Mouse (Mus musculus): ENCODE results near the gene Msi2. TPM values are rescaled to one million over a fixed set of nuclear protein-coding genes. Genes with fewer than 3 reads are reported as not detected.

Msi2 gene
- total and polyA plus RNA-seq, 2 experiments from 2014 or later, result 22.1 to 94.6 TPM

GRCm38 (mm10) chr11:88447350-88447749, 271.0 kb downstream of the Msi2 start:
- Histone ChIP-seq H3K36me3 (replicated peaks; ENCODE audit: control insufficient read depth, insufficient read depth, low read length) (peaks cover 9% of the 10 kb centered on the region), H3K9me3 (replicated peaks; ENCODE audit: control insufficient read depth, low read length) (no peaks in the 10 kb centered on the region), H3K27me3 (ENCODE audit: control insufficient read depth, insufficient read depth, low read length) (no peaks in the 10 kb centered on the region), H3K4me3 (ENCODE audit: low read depth, low read length) (no peak overlapping the region), H3K9ac (replicated peaks; ENCODE audit: low read depth, low read length) (no peak overlapping the region), H3K27ac (ENCODE audit: low read depth) (no peak overlapping the region), H3K4me1 (ENCODE audit: control insufficient read depth, insufficient read depth) (peaks cover 41% of the 10 kb centered on the region), H3K4me2 (ENCODE audit: low read depth, low read length) (no peak overlapping the region)
- TF ChIP-seq CTCF (IDR thresholded peaks at IDR 0.05; ENCODE audit: low read depth), result no peak
- no peak for TF ChIP-seq EP300 (IDR thresholded peaks at IDR 0.05; ENCODE audit: low read depth)
- 78% methylated on average over 11 of the region's 11 CpGs for WGBS
- DNase-seq (ENCODE audit: low spot score) (no peak), ATAC-seq (ENCODE audit: insufficient read depth, low read depth) (no peak)

GRCm38 (mm10) chr11:88443905-88444304, 274.4 kb downstream of the Msi2 start:
- Histone ChIP-seq H3K9me3 (replicated peaks; ENCODE audit: control insufficient read depth, low read length) (no peaks in the 10 kb centered on the region), H3K4me2 (ENCODE audit: low read depth, low read length) (no peak overlapping the region), H3K27me3 (ENCODE audit: control insufficient read depth, insufficient read depth, low read length) (no peaks in the 10 kb centered on the region), H3K4me3 (ENCODE audit: low read depth, low read length) (no peak overlapping the region), H3K36me3 (replicated peaks; ENCODE audit: control insufficient read depth, insufficient read depth, low read length) (peaks cover 9% of the 10 kb centered on the region), H3K9ac (replicated peaks; ENCODE audit: low read depth, low read length) (no peak overlapping the region), H3K27ac (ENCODE audit: low read depth) (no peak overlapping the region), H3K4me1 (ENCODE audit: control insufficient read depth, insufficient read depth) (peaks cover 37% of the 10 kb centered on the region)
- TF ChIP-seq EP300 (IDR thresholded peaks at IDR 0.05; ENCODE audit: low read depth), result no peak
- no peak for TF ChIP-seq CTCF (IDR thresholded peaks at IDR 0.05; ENCODE audit: low read depth)
- DNase-seq (ENCODE audit: low spot score) (no peak), ATAC-seq (ENCODE audit: insufficient read depth, low read depth) (no peak)
- WGBS, result 91% methylated on average over 14 of the region's 14 CpGs

GRCm38 (mm10) chr11:88443291-88443690, 275.0 kb downstream of the Msi2 start:
- Histone ChIP-seq H3K4me1 (ENCODE audit: control insufficient read depth, insufficient read depth) (peaks cover 37% of the 10 kb centered on the region), H3K27me3 (ENCODE audit: control insufficient read depth, insufficient read depth, low read length) (no peaks in the 10 kb centered on the region), H3K36me3 (replicated peaks; ENCODE audit: control insufficient read depth, insufficient read depth, low read length) (peaks cover 9% of the 10 kb centered on the region), H3K4me2 (ENCODE audit: low read depth, low read length) (no peak overlapping the region), H3K4me3 (ENCODE audit: low read depth, low read length) (no peak overlapping the region), H3K9me3 (replicated peaks; ENCODE audit: control insufficient read depth, low read length) (no peaks in the 10 kb centered on the region), H3K27ac (ENCODE audit: low read depth) (0 out of 2 replicates have a peak overlapping the region, but pooled peaks have one; percentile 28), H3K9ac (replicated peaks; ENCODE audit: low read depth, low read length) (no peak overlapping the region)
- TF ChIP-seq CTCF (IDR thresholded peaks at IDR 0.05; ENCODE audit: low read depth) (no peak), EP300 (IDR thresholded peaks at IDR 0.05; ENCODE audit: low read depth) (no peak)
- DNase-seq (ENCODE audit: low spot score) (no peak), ATAC-seq (ENCODE audit: insufficient read depth, low read depth) (no peak)
- 45% methylated on average over 8 of the region's 8 CpGs for WGBS

GRCm38 (mm10) chr11:88441871-88442740, 276.2 kb downstream of the Msi2 start:
- Histone ChIP-seq H3K4me1 (ENCODE audit: control insufficient read depth, insufficient read depth) (peaks cover 37% of the 10 kb centered on the region), H3K27me3 (ENCODE audit: control insufficient read depth, insufficient read depth, low read length) (no peaks in the 10 kb centered on the region), H3K4me2 (ENCODE audit: low read depth, low read length) (no peak overlapping the region), H3K9ac (replicated peaks; ENCODE audit: low read depth, low read length) (no peak overlapping the region), H3K27ac (ENCODE audit: low read depth) (no peak overlapping the region), H3K36me3 (replicated peaks; ENCODE audit: control insufficient read depth, insufficient read depth, low read length) (peaks cover 9% of the 10 kb centered on the region), H3K4me3 (ENCODE audit: low read depth, low read length) (no peak overlapping the region), H3K9me3 (replicated peaks; ENCODE audit: control insufficient read depth, low read length) (no peaks in the 10 kb centered on the region)
- no peak for TF ChIP-seq EP300 (IDR thresholded peaks at IDR 0.05; ENCODE audit: low read depth)
- TF ChIP-seq CTCF (IDR thresholded peaks at IDR 0.05; ENCODE audit: low read depth), result no peak
- DNase-seq (ENCODE audit: low spot score) (no peak), ATAC-seq (ENCODE audit: insufficient read depth, low read depth) (no peak)
- 72% methylated on average over 12 of the region's 12 CpGs for WGBS

GRCm38 (mm10) chr11:88438659-88439058, 279.7 kb downstream of the Msi2 start:
- WGBS, result 54% methylated on average over 3 of the region's 3 CpGs
- Histone ChIP-seq H3K4me2 (ENCODE audit: low read depth, low read length) (no peak overlapping the region), H3K27ac (ENCODE audit: low read depth) (peak overlapping the region; percentile 56), H3K9me3 (replicated peaks; ENCODE audit: control insufficient read depth, low read length) (no peaks in the 10 kb centered on the region), H3K4me3 (ENCODE audit: low read depth, low read length) (no peak overlapping the region), H3K27me3 (ENCODE audit: control insufficient read depth, insufficient read depth, low read length) (no peaks in the 10 kb centered on the region), H3K36me3 (replicated peaks; ENCODE audit: control insufficient read depth, insufficient read depth, low read length) (no peaks in the 10 kb centered on the region), H3K9ac (replicated peaks; ENCODE audit: low read depth, low read length) (no peak overlapping the region), H3K4me1 (ENCODE audit: control insufficient read depth, insufficient read depth) (peaks cover 37% of the 10 kb centered on the region)
- TF ChIP-seq CTCF (IDR thresholded peaks at IDR 0.05; ENCODE audit: low read depth) (no peak), EP300 (IDR thresholded peaks at IDR 0.05; ENCODE audit: low read depth) (no peak)
- ATAC-seq (ENCODE audit: insufficient read depth, low read depth) (peak; percentile 58), DNase-seq (ENCODE audit: low spot score) (peak; percentile 61)
